Mouse (Mus musculus) kidney, adult 2 months (tissue): ENCODE results near the gene Ppp1r1b. TPM values are rescaled to one million over a fixed set of nuclear protein-coding genes. Genes with fewer than 3 reads are reported as not detected.

ENCODE experiments used
- DNase-seq: peaks from one replicate; pipeline ENCODE4 v3.0.0; 2021
- H3K27ac ChIP-seq: fragments of 200-500 bp; 2 replicates; pipeline ENCODE4 v1.5.1; 2012; ENCODE audit warnings: low read depth, low read length, control low read depth, inconsistent platforms; ENCODE audit not compliant: insufficient read depth
- H3K27me3 ChIP-seq: fragments of 200-500 bp; replicated peaks from 2 replicates; pipeline ENCODE4 v1.6.1; 2012; ENCODE audit warnings: mild to moderate bottlenecking, moderate library complexity, low read length, inconsistent platforms; ENCODE audit not compliant: control insufficient read depth, insufficient read depth
- H3K36me3 ChIP-seq: fragments of 200-500 bp; 2 replicates; pipeline ENCODE4 v1.6.1; 2012; ENCODE audit warnings: mild to moderate bottlenecking, moderate library complexity, low read length, inconsistent platforms; ENCODE audit not compliant: control insufficient read depth, insufficient read depth
- H3K4me1 ChIP-seq: fragments of 200-500 bp; 2 replicates; pipeline ENCODE4 v1.6.1; 2011; ENCODE audit warnings: low read length; ENCODE audit not compliant: control insufficient read depth, insufficient read depth
- H3K4me3 ChIP-seq: fragments of 200-500 bp; 2 replicates; pipeline ENCODE4 v1.5.1; 2011; ENCODE audit warnings: mild to moderate bottlenecking, low read depth, low read length, control low read depth; ENCODE audit not compliant: insufficient read depth
- CTCF ChIP-seq: fragments of 200-500 bp; conservative IDR thresholded peaks from 2 replicates; pipeline ENCODE4 v1.5.1; 2011; ENCODE audit warnings: low read depth, mild to moderate bottlenecking, control low read depth, low read length, moderate library complexity, mixed read lengths; ENCODE audit not compliant: insufficient read depth, insufficient read length
- POLR2A ChIP-seq: fragments of 200-500 bp; IDR thresholded peaks from one replicate; pipeline ENCODE4 v1.6.1; 2011; ENCODE audit warnings: low read depth, low read length, control low read depth
- WGBS: fragments of 180-500 bp; shearing (Covaris S2); methylation state at CpG from one replicate; pipeline ENCODE4 v1.1.7; 2018; 5-methylcytosine and 5-hydroxymethylcytosine counted together
- polyA plus RNA-seq: library from polyadenylated mRNA; depleted of rRNA; stranded (reverse); fragments of >200 nt; gene quantifications from 2 replicates; pipeline ENCODE4 v1.2.3, GENCODE M21; 2012; rRNA removed

The Ppp1r1b gene
- polyA plus RNA-seq: 84.7 and 94.6 TPM in 2 replicates

GRCm38 (mm10) chr11:98348083-98348961, at the start of gene Ppp1r1b:
Ppp1r1b (plus strand) TSS chr11:98348404.
- TF ChIP-seq POLR2A (peak; percentile 36), CTCF (no peak)
- peak within 1 kb of the TSS; percentile 69 for H3K27ac ChIP-seq
- WGBS: under 1% methylated on average over 55 of the region's 55 CpGs
- no peaks in the 10 kb centered on the region for H3K27me3 ChIP-seq
- H3K36me3 ChIP-seq: no peaks in the 10 kb centered on the region
- DNase-seq: peak; percentile 75
- H3K4me3 ChIP-seq: peak within 1 kb of the TSS; percentile 57
- H3K4me1 ChIP-seq: 0 out of 2 replicates have a peak, but pooled peaks cover 2% of the 10 kb centered on the region

- H3K27ac ChIP-seq: no peak overlapping the region
- H3K4me1 ChIP-seq: peaks cover 14% of the 10 kb centered on the region; the same call in 1 of the 2 replicates
- no peak overlapping the region for H3K4me3 ChIP-seq
- 21% methylated on average over 10 of the region's 10 CpGs for WGBS
- H3K27me3 ChIP-seq: no peaks in the 10 kb centered on the region
- no peaks in the 10 kb centered on the region for H3K36me3 ChIP-seq
- no peak for TF ChIP-seq CTCF
- no peak for TF ChIP-seq POLR2A
- DNase-seq: peak; percentile 39
Observed at GRCm38 (mm10) chr11:98298484-98299205, 49.6 kb upstream of the Ppp1r1b start.

- 2% methylated on average over 26 of the region's 26 CpGs for WGBS
- DNase-seq: peak; percentile 46
- Histone ChIP-seq H3K4me1 (no peaks in the 10 kb centered on the region), H3K4me3 (no peak overlapping the region), H3K27ac (no peak overlapping the region), H3K36me3 (no peaks in the 10 kb centered on the region), H3K27me3 (0 out of 2 replicates have a peak, but pooled peaks cover 1% of the 10 kb centered on the region)
- no peak for TF ChIP-seq POLR2A
- no peak for TF ChIP-seq CTCF
Observed at GRCm38 (mm10) chr11:98313790-98314323, 34.3 kb upstream of the Ppp1r1b start.

GRCm38 (mm10) chr11:98317479-98317878, 30.7 kb upstream of the Ppp1r1b start:
- 4% methylated on average over 7 of the region's 7 CpGs for WGBS
- no peaks in the 10 kb centered on the region for H3K36me3 ChIP-seq
- peaks cover 4% of the 10 kb centered on the region for H3K27me3 ChIP-seq
- no peaks in the 10 kb centered on the region for H3K4me1 ChIP-seq
- TF ChIP-seq POLR2A (no peak), CTCF (no peak)
- no peak overlapping the region for H3K4me3 ChIP-seq
- H3K27ac ChIP-seq: no peak overlapping the region
- no peak for DNase-seq

- 3% methylated on average over 14 of the region's 14 CpGs for WGBS
- Histone ChIP-seq H3K4me1 (no peaks in the 10 kb centered on the region), H3K4me3 (no peak overlapping the region), H3K27ac (no peak overlapping the region), H3K27me3 (peaks cover 9% of the 10 kb centered on the region), H3K36me3 (no peaks in the 10 kb centered on the region)
- no peak for DNase-seq
- TF ChIP-seq CTCF: no peak
- no peak for TF ChIP-seq POLR2A
Observed at GRCm38 (mm10) chr11:98318421-98319116, 29.6 kb upstream of the Ppp1r1b start.

GRCm38 (mm10) chr11:98319120-98319519, 29.1 kb upstream of the Ppp1r1b start:
- Histone ChIP-seq H3K27ac (no peak overlapping the region), H3K4me3 (no peak overlapping the region), H3K36me3 (no peaks in the 10 kb centered on the region), H3K27me3 (peaks cover 9% of the 10 kb centered on the region), H3K4me1 (no peaks in the 10 kb centered on the region)
- no peak for DNase-seq
- TF ChIP-seq CTCF (no peak), POLR2A (no peak)
- WGBS: 1% methylated on average over 15 of the region's 15 CpGs

GRCm38 (mm10) chr11:98319544-98319943, 28.7 kb upstream of the Ppp1r1b start:
- H3K4me3 ChIP-seq: no peak overlapping the region
- no peak for DNase-seq

More at GRCm38 (mm10) chr11:98319544-98319943, 28.7 kb upstream of the Ppp1r1b start:
- no peak for TF ChIP-seq POLR2A
- WGBS: 11% methylated on average over 4 of the region's 4 CpGs
- H3K4me1 ChIP-seq: no peaks in the 10 kb centered on the region
- no peak overlapping the region for H3K27ac ChIP-seq
- H3K27me3 ChIP-seq: peaks cover 9% of the 10 kb centered on the region
- no peaks in the 10 kb centered on the region for H3K36me3 ChIP-seq
